Mouse (Mus musculus): Measurements from ENCODE around the gene Hist1h2ag.

The Hist1h2ag gene

DNA sequence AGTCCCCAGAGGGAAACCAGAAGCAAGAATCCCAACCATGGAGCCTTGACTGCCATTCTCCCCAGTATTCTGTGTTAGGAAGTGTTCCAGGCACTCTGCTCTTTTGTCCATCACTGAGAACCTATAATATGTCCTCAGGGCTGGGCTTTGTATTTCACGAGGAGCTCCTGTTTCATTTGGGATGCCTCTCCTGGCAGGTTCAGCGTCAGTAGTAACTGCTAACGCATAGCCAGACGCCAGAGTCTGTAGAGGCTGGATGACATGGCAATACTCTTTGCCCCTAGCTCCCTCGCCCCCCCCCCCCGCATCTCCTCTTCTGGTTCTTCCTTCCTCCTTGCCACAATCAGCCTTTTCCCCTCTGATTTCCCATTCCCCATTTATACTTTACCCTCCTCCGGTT, 33.1 kb downstream of the Hist1h2ag start, which contains the start of gene Prss16:
Prss16 (minus strand) TSS at position 101 of the 400 bp plus-strand sequence.
- no peak for DNase-seq (ENCODE audit: low read depth, low spot score)

DNA sequence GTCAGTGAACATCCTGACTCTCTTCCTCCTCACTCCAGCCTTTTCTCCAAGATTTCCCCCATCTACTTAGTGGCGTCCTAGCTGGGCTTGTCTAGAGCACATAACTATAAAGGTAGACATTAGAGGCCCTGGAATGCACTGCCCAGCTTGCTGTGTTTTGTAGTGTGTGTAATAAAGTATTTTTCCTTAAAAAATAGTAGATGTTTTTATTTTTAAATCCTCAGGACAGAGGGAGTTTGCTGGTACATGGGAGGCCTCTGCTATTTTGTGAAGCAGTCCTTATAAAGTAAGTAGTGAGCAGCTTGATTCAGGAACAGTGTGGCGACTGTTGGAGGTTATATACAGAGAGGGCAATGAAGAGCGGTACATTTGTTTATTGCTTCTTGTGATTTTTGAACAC, 34.0 kb downstream of the Hist1h2ag start:
- DNase-seq (ENCODE audit: low read depth, low spot score): no peak

DNA sequence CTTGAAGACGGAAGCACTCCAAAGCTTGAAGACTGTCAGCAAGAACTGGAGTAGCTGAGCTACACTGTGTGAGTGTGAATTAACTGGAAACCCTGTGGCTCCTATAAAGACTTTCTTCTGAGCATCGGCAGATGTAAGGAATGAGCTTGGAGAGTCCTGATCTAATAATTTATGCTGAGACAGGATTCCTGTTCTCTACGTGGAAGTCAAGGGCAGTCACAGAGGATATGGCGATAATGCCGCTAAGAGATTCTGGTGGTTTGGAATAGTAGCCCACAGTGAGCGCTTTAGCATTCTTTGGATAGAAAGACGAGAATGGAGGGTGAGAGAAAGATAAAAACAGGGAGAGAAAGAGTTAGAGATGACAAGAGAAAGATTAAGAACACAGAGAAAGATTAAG, 34.9 kb downstream of the Hist1h2ag start:
- no peak for DNase-seq (ENCODE audit: low read depth, low spot score)

DNA sequence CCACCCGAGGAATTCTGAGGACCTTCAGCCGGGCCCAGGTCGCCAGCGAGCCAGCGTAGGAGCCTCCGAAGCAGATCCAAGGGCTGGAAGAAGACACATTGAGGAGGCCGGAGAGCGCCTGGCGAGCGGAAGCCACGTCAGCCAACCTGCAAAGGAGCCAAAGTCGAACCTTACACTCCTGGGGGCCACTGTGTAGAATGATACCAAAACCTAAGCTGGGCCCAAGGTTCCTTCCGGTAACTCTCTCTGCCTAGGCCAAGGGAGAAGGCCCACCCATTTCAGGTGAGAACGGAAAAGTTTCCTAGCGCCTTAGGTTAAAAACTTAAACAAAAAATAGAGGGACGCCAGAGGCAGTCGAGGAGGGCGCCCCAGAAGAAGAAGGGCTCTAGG, 35.6 kb downstream of the Hist1h2ag start:
- no peak for DNase-seq (ENCODE audit: low read depth, low spot score)

DNA sequence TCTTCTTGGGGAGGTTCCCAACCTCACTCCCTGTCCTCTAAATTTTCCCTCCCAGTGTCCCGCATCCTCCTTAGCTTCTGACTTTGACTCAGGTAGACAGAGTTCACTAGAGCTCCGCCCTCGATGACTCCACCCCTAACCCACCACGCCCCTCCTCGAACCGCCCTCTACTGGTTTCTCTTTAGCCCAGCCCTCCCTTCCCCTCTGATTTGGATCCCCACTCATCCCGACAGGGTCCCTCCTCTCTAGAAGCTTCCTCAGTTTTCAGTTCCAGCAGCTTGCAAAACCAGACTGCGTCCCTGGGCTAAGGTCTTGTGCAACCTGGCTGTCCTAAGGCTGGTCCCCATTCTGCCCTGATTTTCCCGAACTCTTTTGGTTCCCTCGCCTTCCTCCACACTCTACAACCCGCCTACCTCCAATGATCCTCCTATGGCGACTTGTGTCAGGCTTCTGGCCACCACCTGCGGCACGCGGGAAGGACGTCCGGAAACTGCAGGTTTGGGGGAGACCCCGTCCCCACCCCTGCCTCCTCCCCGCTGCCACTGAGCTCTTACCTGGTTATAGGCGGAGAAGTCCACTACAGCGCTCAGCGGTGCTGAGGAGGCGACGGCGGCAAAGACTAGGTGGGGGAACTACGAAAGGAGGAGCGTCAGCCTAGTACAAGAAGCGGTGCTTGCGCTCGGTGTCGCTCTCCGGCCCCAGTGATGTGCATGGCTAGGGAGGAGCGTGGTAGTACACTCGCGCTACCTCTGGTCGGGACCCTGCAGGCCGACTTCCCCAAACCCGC, 36.2 kb downstream of the Hist1h2ag start:
- no peak for DNase-seq (ENCODE audit: low read depth, low spot score)

DNA sequence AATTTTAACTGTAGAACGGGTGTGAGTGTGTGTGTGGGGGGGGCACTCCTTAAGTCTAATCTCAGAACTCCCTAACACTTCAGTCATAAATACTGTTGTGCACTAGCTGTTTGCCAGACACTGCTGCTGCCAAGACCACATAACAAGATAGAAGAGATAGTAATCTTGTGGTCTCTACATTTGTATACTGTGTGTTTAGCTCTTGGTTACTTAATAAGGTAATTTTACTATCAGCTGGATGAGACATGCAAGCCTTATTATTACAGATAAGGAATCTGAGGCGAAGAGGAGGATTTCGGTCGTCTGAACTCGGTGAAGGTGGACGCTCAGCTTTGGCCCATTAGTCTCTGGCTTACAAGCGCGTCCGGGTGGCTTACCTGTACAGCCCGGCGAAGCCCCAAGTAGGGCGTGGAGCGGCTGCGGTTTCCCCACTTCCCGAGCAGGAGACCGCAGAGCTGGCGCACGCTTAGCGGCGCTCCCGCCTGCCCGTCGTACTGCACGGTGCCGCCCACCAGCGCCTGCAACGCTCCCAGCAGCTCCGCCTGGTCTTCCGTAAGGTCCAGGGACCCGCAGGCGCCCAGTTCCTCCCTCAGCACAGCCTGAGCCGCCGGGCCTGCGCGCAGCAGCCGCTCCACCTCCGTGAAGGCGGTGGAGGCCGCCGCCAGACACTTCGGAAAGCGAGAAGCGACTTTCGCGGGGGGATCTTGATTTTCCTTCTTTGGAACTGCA, 37.0 kb downstream of the Hist1h2ag start:
- DNase-seq (ENCODE audit: low read depth, low spot score): no peak

DNA sequence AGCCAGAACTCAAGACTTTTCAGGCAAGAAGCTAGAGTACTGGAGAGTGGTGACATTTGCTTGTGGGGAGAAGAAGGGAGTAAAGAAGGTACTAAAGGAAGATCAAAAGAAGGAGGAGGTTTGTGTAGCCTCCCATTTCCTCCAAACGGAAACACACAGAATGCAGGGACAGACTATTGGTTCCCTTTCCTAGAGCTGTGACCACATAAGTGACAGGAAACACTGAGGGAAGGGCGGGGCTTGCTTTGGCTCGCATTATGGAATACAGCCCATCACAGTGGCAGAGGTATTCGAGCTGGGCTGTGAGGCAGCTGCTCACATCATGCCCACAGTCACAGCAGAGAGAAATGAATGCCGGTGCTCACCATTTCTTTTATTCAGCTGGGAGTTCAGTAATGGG, 40.9 kb downstream of the Hist1h2ag start:
- no peak for DNase-seq (ENCODE audit: low read depth, low spot score)

DNA sequence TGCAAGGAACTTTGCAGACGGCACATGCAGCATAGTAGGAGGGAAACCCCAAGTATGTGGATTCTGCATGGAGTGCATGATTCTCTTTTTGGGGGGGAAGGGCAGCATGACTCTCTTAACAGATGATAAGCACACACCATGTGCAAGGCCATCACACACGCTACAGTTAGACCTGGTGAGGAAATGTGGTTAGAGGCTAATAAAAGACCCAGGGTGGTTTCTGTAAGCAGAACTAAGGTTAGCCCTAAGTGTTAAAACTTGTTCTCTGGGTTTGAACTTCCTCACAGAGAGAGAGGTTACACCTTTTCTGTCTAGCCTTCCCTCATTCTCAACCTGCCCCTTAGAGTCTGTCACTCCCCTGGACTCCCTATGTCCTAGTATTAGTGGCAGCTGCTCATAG, 41.4 kb downstream of the Hist1h2ag start:
- no peak for DNase-seq (ENCODE audit: low read depth, low spot score)

DNA sequence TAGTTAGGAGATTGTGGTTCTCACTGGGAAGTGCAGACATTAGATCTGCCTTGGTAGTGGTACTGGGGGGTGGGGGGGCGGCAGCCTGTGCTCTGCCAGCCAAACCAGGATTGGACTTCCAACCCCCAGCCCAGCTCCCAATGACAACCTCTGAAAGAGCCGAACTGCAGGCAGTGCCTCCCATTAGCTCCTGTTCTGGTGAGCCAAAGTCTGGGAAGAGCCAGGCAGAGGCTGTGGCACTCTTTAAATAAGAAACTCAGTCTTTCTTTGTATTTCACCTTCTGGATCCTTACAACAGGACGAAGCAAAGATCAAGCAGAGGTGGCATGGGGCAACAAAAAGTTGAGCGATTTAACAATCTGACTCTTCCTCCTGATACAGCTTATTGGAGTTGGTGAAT, 43.6 kb downstream of the Hist1h2ag start:
- no peak for DNase-seq (ENCODE audit: low read depth, low spot score)

DNA sequence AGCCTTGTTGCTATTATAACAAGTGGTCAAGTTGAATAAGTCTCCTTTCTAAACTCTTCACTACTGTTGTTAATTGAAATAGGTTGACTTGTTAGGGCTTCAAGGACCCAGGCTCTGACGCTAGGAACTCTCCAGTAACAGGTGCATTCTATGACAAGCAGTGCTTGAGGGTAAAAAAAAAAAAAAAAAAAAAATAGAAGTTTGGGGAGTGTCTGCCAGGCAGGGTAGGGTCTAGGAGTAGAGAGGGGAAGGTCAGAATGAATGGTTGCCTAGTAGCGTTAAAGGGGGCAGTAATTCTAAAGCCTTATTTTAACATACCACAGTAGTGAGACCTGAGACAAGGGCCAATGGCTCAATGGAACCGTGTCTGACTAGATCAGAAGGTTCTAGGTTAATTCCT, 44.3 kb downstream of the Hist1h2ag start:
- no peak for DNase-seq (ENCODE audit: low read depth, low spot score)

DNA sequence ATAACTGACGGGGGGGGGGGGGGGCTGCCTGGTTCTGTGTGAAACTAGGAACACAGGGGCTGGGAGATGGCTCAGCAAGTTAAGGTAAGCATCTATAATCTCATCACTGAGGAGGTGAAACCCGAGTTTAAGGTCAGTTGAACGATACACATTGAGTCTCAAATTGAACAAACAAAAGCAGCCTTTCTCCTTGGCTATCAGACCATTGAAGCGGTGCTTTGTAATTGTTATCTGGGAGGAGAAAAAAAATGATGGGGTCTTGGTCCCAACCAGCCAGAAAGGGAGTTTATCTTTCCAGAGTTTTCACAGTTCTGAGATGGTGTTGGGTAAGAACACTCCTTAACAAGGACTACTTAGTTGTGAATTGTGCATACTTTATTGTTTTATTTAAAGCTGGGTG, 44.9 kb downstream of the Hist1h2ag start:
- DNase-seq (ENCODE audit: low read depth, low spot score): no peak

DNA sequence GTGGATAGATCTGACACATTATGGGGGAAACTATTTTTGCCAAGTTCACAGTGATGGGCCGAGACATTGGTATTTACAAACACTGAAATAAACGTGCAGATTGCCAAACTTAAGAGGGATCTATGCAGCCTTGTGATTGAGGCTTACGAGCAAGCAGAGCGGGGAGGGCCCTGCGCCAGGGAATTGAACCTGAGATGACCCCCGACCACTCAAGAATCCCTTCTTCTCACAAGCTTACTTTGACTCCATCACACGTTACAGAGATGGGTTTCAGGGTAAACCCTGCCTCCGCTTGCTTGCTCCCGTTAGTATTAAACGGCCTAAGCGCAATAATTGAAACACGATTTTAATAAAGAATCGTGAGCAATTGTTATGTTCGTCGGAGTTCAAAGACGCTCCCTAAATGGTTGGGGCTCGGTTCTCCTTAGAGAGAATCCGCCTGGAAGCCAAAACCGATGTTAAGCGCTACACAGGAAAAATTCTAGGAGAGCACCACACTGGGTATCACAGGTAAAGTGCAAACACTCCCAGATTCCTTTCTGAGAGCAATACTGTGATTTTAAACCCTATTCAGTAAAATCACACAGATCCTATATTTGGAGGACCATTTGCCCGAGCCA, 45.4 kb downstream of the Hist1h2ag start:
- DNase-seq (ENCODE audit: low read depth, low spot score): no peak

DNA sequence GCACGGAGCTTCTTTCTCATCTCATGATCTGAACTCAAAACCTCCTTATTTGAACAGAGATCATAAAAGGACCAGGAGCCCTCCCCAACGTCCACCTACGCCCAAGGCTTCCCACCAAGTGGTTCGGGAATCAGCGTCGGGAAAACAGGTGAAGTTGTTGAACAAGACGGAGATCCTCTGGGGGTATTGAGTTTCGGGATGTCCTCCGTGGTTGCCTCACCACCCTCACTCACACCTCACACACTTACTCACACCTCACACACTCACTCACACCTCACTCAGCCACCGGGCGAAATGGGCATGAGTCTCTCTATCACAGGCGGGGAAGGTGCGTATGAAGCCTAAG, 45.9 kb downstream of the Hist1h2ag start:
- no peak for DNase-seq (ENCODE audit: low read depth, low spot score)

DNA sequence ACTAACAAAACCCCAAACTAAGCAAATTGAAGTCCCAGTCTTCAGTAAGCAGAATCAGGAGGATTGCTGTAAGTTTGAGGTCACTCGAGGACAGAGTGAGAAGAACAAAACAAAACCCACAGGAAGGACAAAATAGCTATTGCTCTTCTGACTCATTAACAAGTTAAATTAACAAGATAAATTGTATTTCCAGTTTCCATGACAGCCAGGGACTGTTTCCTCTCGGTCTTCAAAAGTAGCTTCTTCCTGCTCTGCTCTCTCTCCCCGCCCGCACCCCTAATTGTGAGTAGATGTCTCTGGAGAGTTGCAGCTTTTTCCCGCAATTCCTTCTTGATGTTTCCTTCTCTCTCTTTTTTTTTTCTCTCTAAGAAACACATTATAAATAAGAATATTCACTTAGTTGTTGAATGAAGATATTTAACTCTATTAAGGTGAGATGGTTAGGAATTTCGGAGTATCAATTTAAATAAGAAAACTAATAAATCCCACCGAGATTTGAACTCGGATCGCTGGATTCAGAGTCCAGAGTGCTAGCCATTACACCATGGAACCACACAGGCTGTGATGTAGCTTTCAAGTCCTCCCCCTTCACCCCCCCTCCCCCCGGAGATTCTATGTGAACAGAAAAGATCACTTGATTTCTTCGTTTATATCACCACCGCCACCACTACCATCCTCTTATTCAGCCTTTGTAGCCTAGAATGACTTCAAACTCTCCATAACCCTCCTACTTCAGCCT, 46.5 kb downstream of the Hist1h2ag start:
- DNase-seq (ENCODE audit: low read depth, low spot score): no peak

DNA sequence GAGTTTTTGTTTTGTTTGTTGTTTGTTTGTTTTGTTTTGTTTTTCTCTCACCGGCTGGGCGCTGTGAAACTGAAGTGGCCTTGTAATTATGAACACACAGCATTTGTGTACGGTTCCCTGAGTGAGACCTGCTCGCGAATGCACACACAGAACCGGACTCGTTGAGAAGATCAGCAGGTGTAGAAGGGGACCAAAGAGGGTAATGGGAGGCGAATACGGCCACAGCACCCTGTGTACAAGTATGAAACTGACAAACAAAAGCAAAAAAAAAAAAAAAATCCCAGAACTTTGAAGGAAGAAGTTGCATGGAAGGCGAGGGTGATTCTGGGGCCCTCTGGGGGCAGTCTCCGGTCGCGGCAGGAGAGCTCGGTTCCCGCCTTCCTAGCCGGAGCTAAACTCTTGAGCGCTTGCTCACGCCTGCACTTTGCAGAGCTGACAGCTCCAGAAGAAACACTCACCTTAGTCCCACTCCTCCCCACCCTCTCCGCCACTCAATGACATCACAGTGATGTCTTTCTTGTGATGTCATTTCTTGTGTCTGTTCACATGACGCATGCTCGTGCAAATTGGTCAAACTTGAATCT, 47.3 kb downstream of the Hist1h2ag start:
- DNase-seq (ENCODE audit: low read depth, low spot score): no peak

DNA sequence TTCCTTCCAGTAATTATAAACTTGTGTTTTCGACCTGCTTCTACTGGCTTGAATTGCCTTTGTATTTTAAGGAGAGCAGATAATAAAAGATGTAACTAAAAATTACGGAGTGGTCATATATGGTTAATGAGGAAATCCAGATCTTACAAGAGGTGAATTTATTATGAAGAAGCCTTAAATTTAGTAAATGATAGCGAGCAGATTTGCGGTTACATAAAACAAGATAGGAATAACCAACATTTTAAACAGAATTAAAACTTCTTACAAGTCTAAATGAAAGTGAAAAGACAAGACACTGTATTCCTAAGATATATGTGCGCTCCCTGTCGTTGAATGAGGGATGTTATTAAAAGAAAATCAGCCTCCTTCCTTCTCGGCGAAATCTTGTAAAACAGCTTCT, 47.8 kb downstream of the Hist1h2ag start:
- DNase-seq (ENCODE audit: low read depth, low spot score): no peak

DNA sequence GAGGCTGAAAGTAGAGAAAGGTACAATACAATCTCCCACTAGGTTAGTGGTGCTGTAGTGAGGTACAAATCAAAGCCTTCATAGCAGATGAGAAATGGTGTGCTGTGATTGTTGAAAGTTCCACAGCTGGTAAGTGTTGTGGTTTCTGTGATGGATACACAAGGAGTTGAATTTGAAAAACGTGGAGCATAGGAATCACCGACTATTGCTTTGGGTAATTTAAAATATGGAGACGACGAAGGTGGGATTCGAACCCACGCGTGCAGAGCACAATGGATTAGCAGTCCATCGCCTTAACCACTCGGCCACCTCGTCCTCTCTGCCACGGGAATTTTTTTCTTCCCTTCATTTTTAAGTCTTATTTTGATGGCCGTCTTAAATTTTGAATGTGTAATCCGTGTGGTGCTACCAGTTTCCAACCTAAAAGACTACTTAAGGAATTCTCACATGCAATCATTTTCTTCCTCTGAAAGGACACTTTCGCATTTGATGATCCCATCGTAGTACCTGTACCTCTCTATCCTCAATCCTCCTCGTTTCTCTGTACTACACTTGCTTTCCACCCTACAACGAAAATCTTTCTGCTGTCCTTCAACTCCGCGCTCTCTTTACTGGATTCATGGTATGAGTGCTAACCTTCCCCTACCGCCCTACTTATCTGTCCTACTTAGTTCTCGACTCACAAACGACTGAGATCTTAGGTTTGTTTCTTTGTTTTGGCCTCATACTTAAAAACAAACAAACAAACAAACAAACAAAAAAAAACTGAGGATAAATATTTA, 48.6 kb downstream of the Hist1h2ag start:
- no peak for DNase-seq (ENCODE audit: low read depth, low spot score)

DNA sequence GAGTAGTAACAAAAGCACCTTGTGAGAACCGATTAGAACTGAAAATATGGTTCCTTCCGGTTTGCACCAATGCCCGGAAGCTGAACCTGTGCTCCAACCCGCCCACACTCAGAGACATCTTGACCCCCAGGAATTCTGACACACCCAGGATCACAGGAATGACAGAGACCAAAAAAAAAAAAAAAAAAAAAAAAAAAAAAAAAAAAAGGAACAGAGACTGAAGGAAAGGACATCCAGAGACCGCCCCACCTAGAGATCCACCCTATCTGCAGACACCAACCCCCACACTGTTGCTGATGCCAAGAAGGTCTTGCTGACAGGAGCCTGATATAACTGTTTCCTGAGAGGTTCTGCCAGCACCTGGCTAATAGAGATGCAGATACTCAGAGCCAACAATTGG, 50.2 kb downstream of the Hist1h2ag start:
- DNase-seq (ENCODE audit: low read depth, low spot score): no peak
